Mouse (Mus musculus): ENCODE results near the gene Gm20388. TPM values are rescaled to one million over a fixed set of nuclear protein-coding genes. Genes with fewer than 3 reads are reported as not detected.

Gm20388 gene
- total RNA-seq, 2 experiments from 2014 or later = 11.4 to 18.1 TPM

GRCm38 (mm10) chr8:123146390-123146789 is 3235.7 kb downstream of the Gm20388 start:
- no peak for ATAC-seq (replicated peaks; ENCODE audit: low FRiP score, low TSS enrichment, poor library complexity, severe bottlenecking)

- no peak for ATAC-seq (replicated peaks; ENCODE audit: low FRiP score, low TSS enrichment, poor library complexity, severe bottlenecking)
These were observed 3240.1 kb downstream of the Gm20388 start for GRCm38 (mm10) chr8:123150737-123151171.

- ATAC-seq (replicated peaks; ENCODE audit: low FRiP score, low TSS enrichment, poor library complexity, severe bottlenecking) = no peak
These were observed 3244.5 kb downstream of the Gm20388 start for GRCm38 (mm10) chr8:123155177-123155576.

GRCm38 (mm10) chr8:123156070-123156773 is 3245.6 kb downstream of the Gm20388 start:
- ATAC-seq (replicated peaks; ENCODE audit: low FRiP score, low TSS enrichment, poor library complexity, severe bottlenecking) = peak; percentile 66

GRCm38 (mm10) chr8:123157888-123158465 is 3247.3 kb downstream of the Gm20388 start, which contains the start of gene Sult5a1:
Sult5a1 (minus strand) TSS chr8:123158315.
- no peak for ATAC-seq (replicated peaks; ENCODE audit: low FRiP score, low TSS enrichment, poor library complexity, severe bottlenecking)

- ATAC-seq (replicated peaks; ENCODE audit: low FRiP score, low TSS enrichment, poor library complexity, severe bottlenecking) = no peak
These were observed 3270.8 kb downstream of the Gm20388 start for GRCm38 (mm10) chr8:123181391-123181790.

GRCm38 (mm10) chr8:123185566-123186409 is 3275.1 kb downstream of the Gm20388 start, which contains the start of gene Dpep1:
Dpep1 (plus strand) TSS chr8:123186242.
- no peak for ATAC-seq (replicated peaks; ENCODE audit: low FRiP score, low TSS enrichment, poor library complexity, severe bottlenecking)

GRCm38 (mm10) chr8:123188006-123188405 is 3277.4 kb downstream of the Gm20388 start:
- ATAC-seq (replicated peaks; ENCODE audit: low FRiP score, low TSS enrichment, poor library complexity, severe bottlenecking) = no peak

- no peak for ATAC-seq (replicated peaks; ENCODE audit: low FRiP score, low TSS enrichment, poor library complexity, severe bottlenecking)
These were observed 3278.2 kb downstream of the Gm20388 start for GRCm38 (mm10) chr8:123188841-123189240.

- peak; percentile 68; the same call in 1 of the 2 replicates for ATAC-seq (replicated peaks; ENCODE audit: low FRiP score, low TSS enrichment, poor library complexity, severe bottlenecking)
These were observed 3280.0 kb downstream of the Gm20388 start for GRCm38 (mm10) chr8:123190678-123191077.

- no peak for ATAC-seq (replicated peaks; ENCODE audit: low FRiP score, low TSS enrichment, poor library complexity, severe bottlenecking)
These were observed 3281.3 kb downstream of the Gm20388 start for GRCm38 (mm10) chr8:123191908-123192307.

GRCm38 (mm10) chr8:123193771-123194170 is 3283.1 kb downstream of the Gm20388 start:
- no peak for ATAC-seq (replicated peaks; ENCODE audit: low FRiP score, low TSS enrichment, poor library complexity, severe bottlenecking)

- ATAC-seq (replicated peaks; ENCODE audit: low FRiP score, low TSS enrichment, poor library complexity, severe bottlenecking) = peak; percentile 59; the same call in 1 of the 2 replicates
These were observed 3286.4 kb downstream of the Gm20388 start for GRCm38 (mm10) chr8:123197016-123197415.

- ATAC-seq (replicated peaks; ENCODE audit: low FRiP score, low TSS enrichment, poor library complexity, severe bottlenecking) = no peak
These were observed 3289.2 kb downstream of the Gm20388 start for GRCm38 (mm10) chr8:123199864-123200263.

- ATAC-seq (replicated peaks; ENCODE audit: low FRiP score, low TSS enrichment, poor library complexity, severe bottlenecking) = peak; percentile 51; the same call in 1 of the 2 replicates
These were observed 3291.6 kb downstream of the Gm20388 start for GRCm38 (mm10) chr8:123202288-123202687.

GRCm38 (mm10) chr8:123203571-123203970 is 3292.9 kb downstream of the Gm20388 start:
- no peak for ATAC-seq (replicated peaks; ENCODE audit: low FRiP score, low TSS enrichment, poor library complexity, severe bottlenecking)

- ATAC-seq (replicated peaks; ENCODE audit: low FRiP score, low TSS enrichment, poor library complexity, severe bottlenecking) = no peak
These were observed 3301.2 kb downstream of the Gm20388 start for GRCm38 (mm10) chr8:123211876-123212275.

GRCm38 (mm10) chr8:123212321-123213117 is 3301.9 kb downstream of the Gm20388 start, which contains the start of the genes Chmp1a and Spata33:
Chmp1a (minus strand) TSS chr8:123212763.
Spata33 (plus strand) TSS chr8:123212832.
- peak; percentile 70 for ATAC-seq (replicated peaks; ENCODE audit: low FRiP score, low TSS enrichment, poor library complexity, severe bottlenecking)

All from megakaryocyte-erythroid progenitor cell, adult 5-6 weeks (primary cell).